Mouse (Mus musculus) C2C12 (cell line): ENCODE data around the gene Ppp1r37. TPM values are rescaled to one million over a fixed set of nuclear protein-coding genes. Genes with fewer than 3 reads are reported as not detected.
A peak's percentile ranks its signal among the peaks of the same experiment; 100 is the strongest.
"Not testable (repeated sequence)": the region's sequence is repeated elsewhere in the genome, so short reads cannot be mapped to it uniquely, and the experiment has no call there.

Source experiments
- H3K27me3 ChIP-seq: one replicate; pipeline ENCODE4 v1.6.1; 2011; ENCODE audit not compliant: control insufficient read depth, insufficient read depth, insufficient read length
- H3K36me3 ChIP-seq: one replicate; pipeline ENCODE4 v1.6.1; 2011; ENCODE audit not compliant: control insufficient read depth, insufficient read depth
- H3K4me3 ChIP-seq: one replicate; pipeline ENCODE4 v1.5.1; 2011; ENCODE audit warnings: mild to moderate bottlenecking, control low read depth; ENCODE audit not compliant: poor library complexity, insufficient read depth, severe bottlenecking
- H3K79me2 ChIP-seq: one replicate; pipeline ENCODE4 v1.6.1; 2011; ENCODE audit not compliant: control insufficient read depth, insufficient read depth
- H3K79me3 ChIP-seq: one replicate; pipeline ENCODE4 v1.6.1; 2011; ENCODE audit warnings: low read depth, control low read depth
- H3ac ChIP-seq: one replicate; pipeline ENCODE3; 2011; ENCODE audit warnings: low read depth; ENCODE audit not compliant: control insufficient read depth, insufficient read length
- CEBPB ChIP-seq: IDR thresholded peaks from one replicate; pipeline ENCODE4 v1.6.1; 2011; ENCODE audit warnings: low read depth, mild to moderate bottlenecking, control low read depth, moderate library complexity
- CTCF ChIP-seq: IDR thresholded peaks from one replicate; pipeline ENCODE4 v1.5.1; 2011; ENCODE audit not compliant: control insufficient read depth, insufficient read depth, insufficient read length
- FOSL1 ChIP-seq: IDR thresholded peaks from one replicate; pipeline ENCODE4 v1.8.0; 2011; ENCODE audit warnings: mild to moderate bottlenecking, low read length; ENCODE audit not compliant: poor library complexity, insufficient read depth, severe bottlenecking
- MAX ChIP-seq: IDR thresholded peaks from one replicate; pipeline ENCODE4 v1.6.1; 2011; ENCODE audit warnings: mild to moderate bottlenecking, control low read depth
- MYOD1 ChIP-seq: IDR thresholded peaks from one replicate; pipeline ENCODE4 v1.6.1; 2011; ENCODE audit warnings: low read depth; ENCODE audit not compliant: control insufficient read depth, insufficient read length
- MYOG ChIP-seq: IDR thresholded peaks from one replicate; pipeline ENCODE4 v1.6.1; 2011; ENCODE audit not compliant: control insufficient read depth, insufficient read length; ENCODE audit errors: extremely low read depth
- USF1 ChIP-seq: IDR thresholded peaks from one replicate; pipeline ENCODE4 v1.6.1; 2011; ENCODE audit warnings: low read depth, mild to moderate bottlenecking, control low read depth, moderate library complexity
- long read RNA-seq, 2 experiments: library from polyadenylated mRNA; unstranded; transcript quantifications; one replicate each; pipeline ENCODE4 v2.0.0; 2019 to 2020
- polyA plus RNA-seq: library from polyadenylated mRNA; unstranded; fragments of >200 nt; fragmentation: generic; extraction: Trizol; gene quantifications from one replicate; pipeline ENCODE4 v1.2.1, GENCODE M21; 2012; ENCODE audit warnings: missing spikeins

Ppp1r37 gene
- polyA plus RNA-seq: 32.6 TPM
- long read RNA-seq, experiment 1, partial matches to known transcripts: 4 of 7 reads
- long read RNA-seq, experiment 1, other reads (novel, unspliced or antisense): 3 of 7 reads
- long read RNA-seq, experiment 2, partial matches to known transcripts: 8 of 17 reads
- long read RNA-seq, experiment 2, other reads (novel, unspliced or antisense): 5 of 17 reads

DNA sequence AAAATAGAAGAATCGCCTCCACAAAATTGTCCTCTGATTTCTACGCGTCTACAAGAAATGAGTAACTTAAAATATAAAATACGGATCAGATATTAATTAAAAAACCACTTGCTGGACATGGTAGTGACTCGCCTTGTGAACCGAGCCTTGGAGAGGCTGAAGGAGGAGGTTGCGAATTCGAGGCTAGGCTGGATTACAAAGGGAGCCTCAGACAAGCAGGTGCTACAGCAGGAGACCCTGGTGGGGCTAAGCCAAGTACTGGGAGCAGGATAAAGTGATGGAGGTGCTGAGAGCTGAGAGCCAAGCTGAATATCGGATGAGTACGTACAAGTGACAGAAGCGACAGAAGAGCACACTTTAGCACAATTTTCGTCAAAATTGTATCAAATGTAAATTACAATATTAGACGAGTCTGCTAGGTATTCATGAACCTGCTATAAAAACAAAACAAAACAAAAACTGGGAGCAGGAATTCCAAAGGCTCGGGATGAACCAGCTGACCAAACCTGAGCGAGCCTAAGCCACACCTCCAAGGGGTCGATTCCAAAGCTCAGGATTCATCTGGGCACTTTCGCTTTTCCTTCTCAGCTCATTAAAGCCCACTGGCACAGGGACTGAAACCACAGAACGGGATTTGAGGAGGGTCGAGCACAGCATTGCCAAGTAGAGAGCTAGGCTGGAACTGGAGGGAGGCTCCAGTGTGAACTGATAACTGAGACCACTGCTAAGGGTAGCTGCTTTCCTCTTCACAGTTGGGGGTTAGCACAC lies at the start of gene Ppp1r37:
Gene Ppp1r37, minus strand, starts transcription at position 434 of the 768 bp plus-strand sequence.
- H3K79me3 ChIP-seq: peaks cover 41% of the 10 kb centered on the region

DNA sequence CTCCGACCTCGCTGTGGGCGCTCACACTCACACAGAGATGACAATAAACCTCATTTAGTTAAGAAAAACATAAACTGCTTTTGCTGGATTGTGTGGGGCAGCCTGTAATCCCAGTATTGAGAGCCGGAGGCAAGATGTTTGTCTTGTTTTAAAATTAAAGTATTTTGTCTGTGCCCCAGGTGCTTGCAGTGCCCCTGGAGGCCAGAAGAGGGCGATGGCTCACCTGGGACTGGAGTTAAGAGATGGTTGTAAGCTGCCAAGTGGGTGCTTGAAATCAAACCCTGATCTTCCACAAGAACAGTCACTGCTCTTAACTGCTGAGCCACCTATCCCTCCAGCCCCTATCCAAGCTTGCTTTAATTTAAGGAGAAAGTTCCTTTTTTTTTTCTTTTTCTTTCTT lies 48.1 kb upstream of the Ppp1r37 start:
- Histone ChIP-seq H3K79me3 (no peaks in the 10 kb centered on the region), H3K79me2 (no peaks in the 10 kb centered on the region), H3K36me3 (peaks cover 2% of the 10 kb centered on the region), H3ac (no peak overlapping the region), H3K4me3 (no peak overlapping the region), H3K27me3 (no peaks in the 10 kb centered on the region)
- no peak for TF ChIP-seq FOSL1
- TF ChIP-seq USF1: no peak
- TF ChIP-seq MAX: no peak
- TF ChIP-seq MYOD1: no peak
- TF ChIP-seq CEBPB: no peak
- TF ChIP-seq CTCF: no peak
- TF ChIP-seq MYOG: no peak

More for the DNA sequence above, at the start of gene Ppp1r37:
- Histone ChIP-seq H3K27me3 (no peaks in the 10 kb centered on the region), H3K4me3 (peak within 1 kb of the TSS; percentile 83), H3K36me3 (peaks cover 15% of the 10 kb centered on the region), H3K79me2 (peaks cover 42% of the 10 kb centered on the region), H3ac (peak within 1 kb of the TSS; percentile 93)
- TF ChIP-seq CEBPB (no peak), USF1 (no peak), CTCF (no peak), MAX (no peak), MYOD1 (no peak), FOSL1 (no peak)

DNA sequence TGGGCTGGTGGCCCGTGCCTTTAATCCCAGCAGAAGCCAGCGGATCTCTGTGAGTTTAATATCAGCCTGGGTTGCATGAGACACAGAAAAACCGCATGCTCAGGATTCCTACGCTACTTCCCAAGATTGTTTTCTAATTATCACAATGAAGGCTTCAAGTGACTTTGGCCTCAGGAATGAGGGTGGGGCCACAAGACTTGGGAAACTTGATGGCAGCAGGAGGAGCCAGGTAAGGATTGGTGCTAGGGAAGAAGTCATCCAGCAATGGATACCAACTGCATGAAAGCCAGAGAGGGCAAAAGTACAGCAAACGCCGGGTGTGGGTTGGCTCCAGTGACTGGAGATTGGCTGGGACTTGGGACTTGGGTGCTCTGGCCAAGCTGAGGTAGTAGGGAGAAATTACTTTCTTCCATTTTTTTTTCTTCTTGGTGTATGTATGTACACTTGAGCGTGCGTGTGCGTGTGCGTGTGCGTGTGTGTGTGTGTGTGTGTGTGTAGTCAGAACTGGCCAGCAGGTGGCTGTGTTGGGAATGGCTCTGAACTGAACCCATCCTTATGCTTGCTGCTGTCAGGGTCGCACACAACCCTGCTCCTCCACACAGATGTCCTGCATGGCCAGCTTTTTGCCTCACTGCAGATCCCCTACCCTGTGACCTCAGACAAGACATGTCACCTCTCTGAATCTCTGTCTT lies 46.9 kb upstream of the Ppp1r37 start:
- H3K79me3 ChIP-seq: no peaks in the 10 kb centered on the region
- H3K79me2 ChIP-seq: no peaks in the 10 kb centered on the region
- H3ac ChIP-seq: no peak overlapping the region
- peaks cover 2% of the 10 kb centered on the region for H3K36me3 ChIP-seq
- H3K27me3 ChIP-seq: no peaks in the 10 kb centered on the region
- H3K4me3 ChIP-seq: no peak overlapping the region
- TF ChIP-seq USF1 (no peak), FOSL1 (no peak), MYOG (no peak)

DNA sequence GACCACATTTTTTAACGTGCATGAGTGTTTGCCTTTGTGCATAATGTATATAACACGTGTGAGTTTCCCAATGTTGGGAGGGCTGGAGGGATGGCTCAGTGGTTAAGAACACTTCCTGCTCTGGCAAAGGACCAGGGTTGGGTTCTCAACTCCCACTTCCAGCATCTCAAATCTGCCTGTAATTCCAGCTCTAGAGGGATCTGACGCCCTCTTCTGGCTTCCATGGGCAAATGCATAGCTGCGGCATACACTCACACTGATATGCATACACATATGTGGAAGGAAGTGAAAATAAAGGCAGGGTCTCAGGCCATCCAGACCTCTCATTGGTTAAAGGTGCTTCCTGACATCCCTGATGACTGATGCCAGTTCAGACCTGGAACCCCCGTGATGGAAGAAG lies 44.4 kb upstream of the Ppp1r37 start:
- Histone ChIP-seq H3ac (no peak overlapping the region), H3K79me3 (peaks cover 16% of the 10 kb centered on the region), H3K27me3 (no peaks in the 10 kb centered on the region), H3K36me3 (peaks cover 5% of the 10 kb centered on the region), H3K79me2 (peaks cover 19% of the 10 kb centered on the region), H3K4me3 (no peak overlapping the region)
- TF ChIP-seq MAX (no peak), MYOG (no peak), CTCF (no peak), MYOD1 (no peak), FOSL1 (no peak), CEBPB (no peak)

DNA sequence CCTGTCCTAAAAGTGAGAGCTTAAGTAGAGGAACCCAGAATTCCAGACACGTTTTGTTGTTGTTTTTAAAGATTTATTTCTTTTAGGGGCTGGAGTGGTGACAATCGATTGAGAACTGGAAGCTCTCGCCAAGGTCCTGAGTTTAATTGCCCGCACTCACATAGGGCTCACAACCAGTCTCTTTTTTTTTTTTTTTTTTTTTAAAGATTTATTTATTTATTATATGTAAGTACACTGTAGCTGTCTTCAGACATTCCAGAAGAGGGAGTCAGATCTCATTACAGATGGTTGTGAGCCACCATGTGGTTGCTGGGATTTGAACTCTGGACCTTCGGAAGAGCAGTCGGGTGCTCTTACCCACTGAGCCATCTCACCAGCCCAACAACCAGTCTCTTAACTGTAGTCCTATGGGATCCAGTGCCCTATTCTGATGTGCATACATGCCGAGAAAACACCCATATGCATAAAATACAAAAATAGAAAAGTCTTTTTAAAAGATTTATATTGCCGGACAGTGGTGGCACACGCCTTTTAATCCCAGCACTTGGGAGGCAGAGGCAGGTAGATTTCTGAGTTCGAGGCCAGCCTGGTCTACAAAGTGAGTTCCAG lies 41.8 kb upstream of the Ppp1r37 start:
- Histone ChIP-seq H3K79me3 (peaks cover 21% of the 10 kb centered on the region), H3K79me2 (peaks cover 36% of the 10 kb centered on the region)
- H3K4me3 ChIP-seq, H3K27me3 ChIP-seq, H3ac ChIP-seq, H3K36me3 ChIP-seq: not testable (repeated sequence)
